Mouse (Mus musculus): ENCODE data around the gene Fbln2. TPM values are rescaled to one million over a fixed set of nuclear protein-coding genes. Genes with fewer than 3 reads are reported as not detected.

The Fbln2 gene
- polyA plus RNA-seq, 1 experiment from 2014 or later = 0.30 TPM

- no peak overlapping the region for H3K27ac ChIP-seq
- no peaks in the 10 kb centered on the region for H3K36me3 ChIP-seq (ENCODE audit: inconsistent target)
- H3K4me3 ChIP-seq (ENCODE audit: inconsistent target) = no peak overlapping the region
- no peaks in the 10 kb centered on the region for H3K79me2 ChIP-seq (ENCODE audit: inconsistent target)
- 74% methylated on average over 3 of the region's 3 CpGs for WGBS (ENCODE audit: missing documents)
Observed at GRCm38 (mm10) chr6:91184776-91185175, 27.5 kb upstream of the Fbln2 start.

GRCm38 (mm10) chr6:91185502-91185901 lies 26.8 kb upstream of the Fbln2 start:
- H3K27ac ChIP-seq = no peak overlapping the region
- no peaks in the 10 kb centered on the region for H3K36me3 ChIP-seq (ENCODE audit: inconsistent target)
- 84% methylated on average over 5 of the region's 5 CpGs for WGBS (ENCODE audit: missing documents)
- H3K4me3 ChIP-seq (ENCODE audit: inconsistent target) = no peak overlapping the region
- H3K79me2 ChIP-seq (ENCODE audit: inconsistent target) = no peaks in the 10 kb centered on the region

- 80% methylated on average over 4 of the region's 4 CpGs for WGBS (ENCODE audit: missing documents)
- Histone ChIP-seq H3K4me3 (ENCODE audit: inconsistent target) (no peak overlapping the region), H3K27ac (no peak overlapping the region), H3K79me2 (ENCODE audit: inconsistent target) (no peaks in the 10 kb centered on the region), H3K36me3 (ENCODE audit: inconsistent target) (no peaks in the 10 kb centered on the region)
Observed at GRCm38 (mm10) chr6:91186161-91186931, 25.9 kb upstream of the Fbln2 start.

- Histone ChIP-seq H3K4me3 (ENCODE audit: inconsistent target) (no peak overlapping the region), H3K79me2 (ENCODE audit: inconsistent target) (no peaks in the 10 kb centered on the region), H3K36me3 (ENCODE audit: inconsistent target) (no peaks in the 10 kb centered on the region), H3K27ac (no peak overlapping the region)
- 89% methylated on average over 6 of the region's 6 CpGs for WGBS (ENCODE audit: missing documents)
Observed at GRCm38 (mm10) chr6:91186934-91187333, 25.3 kb upstream of the Fbln2 start.

- Histone ChIP-seq H3K36me3 (ENCODE audit: inconsistent target) (no peaks in the 10 kb centered on the region), H3K79me2 (ENCODE audit: inconsistent target) (no peaks in the 10 kb centered on the region)
- WGBS (ENCODE audit: missing documents) = 78% methylated on average over 3 of the region's 3 CpGs
Observed at GRCm38 (mm10) chr6:91187871-91188270, 24.4 kb upstream of the Fbln2 start.

GRCm38 (mm10) chr6:91189971-91190370 lies 22.3 kb upstream of the Fbln2 start:
- no peak overlapping the region for H3K4me3 ChIP-seq (ENCODE audit: inconsistent target)
- WGBS (ENCODE audit: missing documents) = 90% methylated on average over 6 of the region's 6 CpGs
- no peaks in the 10 kb centered on the region for H3K79me2 ChIP-seq (ENCODE audit: inconsistent target)
- H3K36me3 ChIP-seq (ENCODE audit: inconsistent target) = no peaks in the 10 kb centered on the region
- no peak overlapping the region for H3K27ac ChIP-seq

More at GRCm38 (mm10) chr6:91187871-91188270, 24.4 kb upstream of the Fbln2 start:
- Histone ChIP-seq H3K4me3 (ENCODE audit: inconsistent target) (no peak overlapping the region), H3K27ac (no peak overlapping the region)

- no peaks in the 10 kb centered on the region for H3K36me3 ChIP-seq (ENCODE audit: inconsistent target)
- 76% methylated on average over 2 of the region's 2 CpGs for WGBS (ENCODE audit: missing documents)
Observed at GRCm38 (mm10) chr6:91191465-91191864, 20.8 kb upstream of the Fbln2 start.

GRCm38 (mm10) chr6:91192421-91192820 lies 19.8 kb upstream of the Fbln2 start:
- Histone ChIP-seq H3K36me3 (ENCODE audit: inconsistent target) (no peaks in the 10 kb centered on the region), H3K79me2 (ENCODE audit: inconsistent target) (no peaks in the 10 kb centered on the region), H3K4me3 (ENCODE audit: inconsistent target) (no peak overlapping the region), H3K27ac (no peak overlapping the region)
- WGBS (ENCODE audit: missing documents) = 90% methylated on average over 3 of the region's 3 CpGs

More at GRCm38 (mm10) chr6:91191465-91191864, 20.8 kb upstream of the Fbln2 start:
- no peaks in the 10 kb centered on the region for H3K79me2 ChIP-seq (ENCODE audit: inconsistent target)
- no peak overlapping the region for H3K4me3 ChIP-seq (ENCODE audit: inconsistent target)
- H3K27ac ChIP-seq = no peak overlapping the region

- 94% methylated on average over 1 of the region's 1 CpGs for WGBS (ENCODE audit: missing documents)
- Histone ChIP-seq H3K79me2 (ENCODE audit: inconsistent target) (no peaks in the 10 kb centered on the region), H3K36me3 (ENCODE audit: inconsistent target) (no peaks in the 10 kb centered on the region), H3K27ac (no peak overlapping the region), H3K4me3 (ENCODE audit: inconsistent target) (no peak overlapping the region)
Observed at GRCm38 (mm10) chr6:91192851-91193545, 19.3 kb upstream of the Fbln2 start.

- H3K36me3 ChIP-seq (ENCODE audit: inconsistent target) = no peaks in the 10 kb centered on the region
- H3K79me2 ChIP-seq (ENCODE audit: inconsistent target) = no peaks in the 10 kb centered on the region
- WGBS (ENCODE audit: missing documents) = 69% methylated on average over 2 of the region's 2 CpGs
- H3K4me3 ChIP-seq (ENCODE audit: inconsistent target) = no peak overlapping the region
- no peak overlapping the region for H3K27ac ChIP-seq
Observed at GRCm38 (mm10) chr6:91198456-91198855, 13.8 kb upstream of the Fbln2 start.

- Histone ChIP-seq H3K79me2 (ENCODE audit: inconsistent target) (no peaks in the 10 kb centered on the region), H3K27ac (no peak overlapping the region), H3K36me3 (ENCODE audit: inconsistent target) (no peaks in the 10 kb centered on the region), H3K4me3 (ENCODE audit: inconsistent target) (no peak overlapping the region)
- 75% methylated on average over 7 of the region's 8 CpGs for WGBS (ENCODE audit: missing documents)
Observed at GRCm38 (mm10) chr6:91200429-91201188, 11.6 kb upstream of the Fbln2 start.

- no peak overlapping the region for H3K4me3 ChIP-seq (ENCODE audit: inconsistent target)
- 76% methylated on average over 8 of the region's 8 CpGs for WGBS (ENCODE audit: missing documents)
- no peak overlapping the region for H3K27ac ChIP-seq
- no peaks in the 10 kb centered on the region for H3K79me2 ChIP-seq (ENCODE audit: inconsistent target)
- H3K36me3 ChIP-seq (ENCODE audit: inconsistent target) = no peaks in the 10 kb centered on the region
Observed at GRCm38 (mm10) chr6:91201881-91202341, 10.3 kb upstream of the Fbln2 start.

GRCm38 (mm10) chr6:91202571-91202970 lies 9.7 kb upstream of the Fbln2 start:
- Histone ChIP-seq H3K27ac (no peak overlapping the region), H3K36me3 (ENCODE audit: inconsistent target) (no peaks in the 10 kb centered on the region), H3K4me3 (ENCODE audit: inconsistent target) (no peak overlapping the region), H3K79me2 (ENCODE audit: inconsistent target) (no peaks in the 10 kb centered on the region)
- 75% methylated on average over 4 of the region's 4 CpGs for WGBS (ENCODE audit: missing documents)

GRCm38 (mm10) chr6:91205346-91205745 lies 6.9 kb upstream of the Fbln2 start:
- H3K36me3 ChIP-seq (ENCODE audit: inconsistent target) = no peaks in the 10 kb centered on the region
- WGBS (ENCODE audit: missing documents) = 77% methylated on average over 3 of the region's 3 CpGs
- H3K27ac ChIP-seq = no peak overlapping the region
- H3K4me3 ChIP-seq (ENCODE audit: inconsistent target) = no peak overlapping the region
- no peaks in the 10 kb centered on the region for H3K79me2 ChIP-seq (ENCODE audit: inconsistent target)
